Mouse (Mus musculus): ENCODE measurements at regions not wholly inside any gene's neighbourhood (a gene's known extent, or its start where the extent isn't known, plus 50 kb on each side); places are given as distances from the start of the nearest gene placed in this dataset.

DNA sequence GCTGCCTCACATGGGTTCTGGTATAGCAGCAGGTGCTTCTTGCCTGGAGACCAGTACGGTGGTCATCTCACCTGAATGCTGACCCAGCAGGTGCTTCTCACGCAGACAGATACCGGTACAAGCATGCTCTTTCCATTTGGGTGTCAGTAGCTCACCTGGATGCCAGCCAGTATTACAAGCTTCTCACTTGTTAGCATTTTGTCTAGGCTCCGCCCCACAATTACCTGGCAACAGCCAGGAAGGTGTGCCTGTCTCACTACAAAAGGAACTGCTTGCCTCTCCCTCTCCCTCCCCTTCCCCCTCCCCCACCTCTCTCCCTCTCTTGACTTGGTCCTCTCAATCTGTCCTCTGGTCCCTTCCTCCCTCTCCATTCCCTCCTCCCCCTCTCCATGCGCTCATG, 82.8 kb downstream of the Barx1 start:
- Histone ChIP-seq H3K9ac (ENCODE audit: insufficient read depth, low read depth) (no peak overlapping the region), H3K79me2 (replicated peaks; ENCODE audit: control insufficient read depth, extremely low read depth, insufficient read depth, poor library complexity, severe bottlenecking) (no peaks in the 10 kb centered on the region), H3K36me3 (replicated peaks in 1 of 2; ENCODE audit: control insufficient read depth in 1 of 2, insufficient read depth in 1 of 2, low read length in 1 of 2) (no peaks in the 10 kb centered on the region), H3K4me1 (ENCODE audit: control insufficient read depth in 1 of 2, insufficient read depth in 2 of 2) (peaks cover 4 to 21% of the 10 kb centered on the region in 2 experiments), H3K4me2 (ENCODE audit: insufficient read depth, low read depth, poor library complexity, severe bottlenecking) (no peak overlapping the region), H3K27ac (ENCODE audit: insufficient read depth, low read depth) (no peak overlapping the region), H3K27me3 (replicated peaks) (peaks cover 34% of the 10 kb centered on the region), H3K9me3 (replicated peaks; ENCODE audit: low read length) (no peaks in the 10 kb centered on the region), H3K4me3 (replicated peaks in 1 of 3; ENCODE audit: low read depth in 2 of 3, low read length in 2 of 3, poor library complexity in 1 of 3) (no peak overlapping the region)
- dilution Hi-C loops (cut with MboI; ENCODE audit: extremely low pct_ligation_motif_present, extremely low pct_unique_long_range_greater_than_20kb, low sequenced_read_pairs) = no loop called here
- no peak for DNase-seq (ENCODE audit: extremely low read depth)
- in situ Hi-C loops (cut with MboI; ENCODE audit: low pct_ligation_motif_present, low pct_unique_long_range_greater_than_20kb, low sequenced_read_pairs) = no loop called here
- no peak for TF ChIP-seq JUND (conservative IDR thresholded peaks at IDR 0.05; ENCODE audit: low read depth, low read length)

GRCm38 (mm10) chr13:48746301-48746700, 83.5 kb downstream of the Barx1 start:
- DNase-seq (ENCODE audit: extremely low read depth) = no peak
- Histone ChIP-seq H3K27ac (ENCODE audit: insufficient read depth, low read depth) (no peak overlapping the region), H3K36me3 (replicated peaks in 1 of 2; ENCODE audit: control insufficient read depth in 1 of 2, insufficient read depth in 1 of 2, low read length in 1 of 2) (no peaks in the 10 kb centered on the region), H3K79me2 (replicated peaks; ENCODE audit: control insufficient read depth, extremely low read depth, insufficient read depth, poor library complexity, severe bottlenecking) (no peaks in the 10 kb centered on the region), H3K4me2 (ENCODE audit: insufficient read depth, low read depth, poor library complexity, severe bottlenecking) (no peak overlapping the region), H3K4me1 (ENCODE audit: control insufficient read depth in 1 of 2, insufficient read depth in 2 of 2) (peaks cover 4 to 21% of the 10 kb centered on the region in 2 experiments), H3K9ac (ENCODE audit: insufficient read depth, low read depth) (no peak overlapping the region), H3K4me3 (replicated peaks in 1 of 3; ENCODE audit: low read depth in 2 of 3, low read length in 2 of 3, poor library complexity in 1 of 3) (no peak overlapping the region), H3K27me3 (replicated peaks) (peaks cover 30% of the 10 kb centered on the region), H3K9me3 (replicated peaks; ENCODE audit: low read length) (no peaks in the 10 kb centered on the region)
- dilution Hi-C loops (cut with MboI; ENCODE audit: extremely low pct_ligation_motif_present, extremely low pct_unique_long_range_greater_than_20kb, low sequenced_read_pairs) (no loop called here), in situ Hi-C loops (cut with MboI; ENCODE audit: low pct_ligation_motif_present, low pct_unique_long_range_greater_than_20kb, low sequenced_read_pairs) (no loop called here)
- TF ChIP-seq USF2 (conservative IDR thresholded peaks at IDR 0.05; ENCODE audit: low read depth, low read length) (no peak), HCFC1 (IDR thresholded peaks at IDR 0.05; ENCODE audit: low read depth, low read length) (no peak), RAD21 (IDR thresholded peaks at IDR 0.05; ENCODE audit: low read depth, low read length) (no peak), CHD2 (IDR thresholded peaks at IDR 0.05; ENCODE audit: low read length) (no peak), ZNF384 (IDR thresholded peaks at IDR 0.05; ENCODE audit: low read depth, low read length) (no peak), MAFK (IDR thresholded peaks at IDR 0.05; ENCODE audit: insufficient replicate concordance, low read length) (no peak), NRF1 (IDR thresholded peaks at IDR 0.05; ENCODE audit: low read depth, low read length) (no peak), E2F4 (IDR thresholded peaks at IDR 0.05; ENCODE audit: insufficient replicate concordance, low read depth, low read length) (no peak), EP300 (IDR thresholded peaks at IDR 0.05; ENCODE audit: low read length) (no peak), MAX (IDR thresholded peaks at IDR 0.05; ENCODE audit: low read length) (no peak)

All from CH12.LX (cell line).